Mouse (Mus musculus) CD4-positive, CD25-positive, alpha-beta regulatory T cell, adult 4 months (primary cell): ENCODE measurements around the gene Hhip. TPM values are rescaled to one million over a fixed set of nuclear protein-coding genes. Genes with fewer than 3 reads are reported as not detected.
"Not testable (repeated sequence)": the region's sequence is repeated elsewhere in the genome, so short reads cannot be mapped to it uniquely, and the experiment has no call there.

Experiments
- ATAC-seq: one replicate; pipeline ENCODE4 v1.8.0; 2017
- polyA plus RNA-seq, 2 experiments: library from polyadenylated mRNA; unstranded; fragments of 100-300 nt; shearing (Covaris generic); gene quantifications; one replicate each; pipeline ENCODE4 v1.2.1; 2017

Gene Hhip
- polyA plus RNA-seq, 2 experiments from 2014 or later, result not detected

- no peak for ATAC-seq
Observed at GRCm38 (mm10) chr8:79992121-79992848, 65.5 kb downstream of the Hhip start.

DNA sequence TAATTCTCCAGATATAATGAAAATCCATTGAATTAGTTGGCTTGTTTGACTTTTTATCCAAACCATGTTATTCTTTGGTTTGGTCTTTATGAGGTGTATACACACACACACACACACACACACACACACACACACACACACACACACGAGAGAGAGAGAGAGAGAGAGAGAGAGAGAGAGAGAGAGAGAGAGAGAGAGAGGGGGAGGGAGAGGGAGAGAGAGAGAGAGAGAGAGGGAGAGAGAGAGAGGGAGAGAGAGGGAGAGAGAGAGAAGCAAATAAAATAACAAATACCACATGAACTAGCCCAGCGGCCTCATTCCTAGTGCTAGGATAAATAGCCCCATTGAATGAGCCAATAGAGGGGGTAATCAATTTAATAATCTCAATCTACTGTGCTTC is 66.4 kb downstream of the Hhip start:
- ATAC-seq, result not testable (repeated sequence)

GRCm38 (mm10) chr8:79984946-79985345 is 72.9 kb downstream of the Hhip start:
- no peak for ATAC-seq

DNA sequence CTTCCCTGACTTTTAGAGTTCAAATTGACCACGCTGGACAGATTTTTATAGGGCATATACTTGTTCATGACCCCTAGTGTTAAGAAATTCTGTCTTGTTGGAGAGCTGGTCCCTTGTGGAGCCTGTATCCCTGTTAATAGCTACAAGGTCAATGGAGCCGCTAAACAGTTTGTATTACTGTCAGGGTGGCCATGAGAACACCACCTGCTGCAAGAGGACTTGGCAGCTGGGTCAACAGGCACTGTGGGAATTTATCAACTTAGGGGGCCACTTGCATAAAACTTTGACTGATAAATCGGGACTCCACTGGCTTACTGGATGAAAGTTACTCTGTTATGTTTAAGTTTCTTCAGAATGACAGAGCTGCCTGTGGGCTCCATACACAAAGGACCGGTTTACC is 75.7 kb downstream of the Hhip start:
- ATAC-seq, result no peak

DNA sequence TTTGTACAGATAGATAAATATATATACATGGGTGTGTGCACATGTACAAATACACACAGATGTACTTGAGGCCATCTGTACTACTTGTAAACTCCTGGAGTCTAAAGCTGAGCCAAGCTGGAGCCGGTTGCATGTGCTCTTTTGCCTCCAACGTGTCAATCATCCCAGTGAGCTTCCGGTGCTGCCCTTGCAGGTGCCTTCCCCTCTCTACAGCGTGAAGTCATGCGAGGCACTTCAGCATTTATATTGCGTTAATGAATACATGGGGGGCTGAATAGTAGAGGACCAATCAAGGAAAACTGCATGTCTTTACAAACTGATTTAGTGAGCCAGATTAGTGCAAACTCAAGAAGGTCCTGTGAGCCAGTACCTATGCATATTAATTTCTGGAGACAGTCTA is 91.6 kb downstream of the Hhip start:
- ATAC-seq, result no peak

DNA sequence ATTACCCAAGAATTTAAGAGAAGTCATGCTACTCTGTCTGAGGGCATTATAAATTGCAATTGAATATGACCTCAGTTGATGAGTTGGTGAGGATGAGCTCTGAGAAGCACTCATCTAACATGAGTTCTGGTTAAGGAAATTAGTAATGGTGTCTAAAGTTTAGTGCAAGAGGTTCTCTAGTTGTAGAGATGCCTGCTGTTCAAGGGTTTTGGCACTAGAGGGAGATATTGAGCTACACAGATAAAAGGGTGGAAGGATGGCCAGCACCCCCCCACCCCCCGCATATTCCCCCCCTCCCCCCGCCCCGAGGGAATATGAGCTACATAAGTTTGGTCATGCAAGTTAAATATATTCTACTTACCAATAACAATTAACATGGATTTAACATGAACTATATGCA is 104.9 kb downstream of the Hhip start:
- no peak for ATAC-seq

- no peak for ATAC-seq
Observed at GRCm38 (mm10) chr8:79950376-79950775, 107.4 kb downstream of the Hhip start.

GRCm38 (mm10) chr8:79945501-79946076 is 112.2 kb downstream of the Hhip start:
- ATAC-seq, result no peak

GRCm38 (mm10) chr8:79941070-79941469 is 116.7 kb downstream of the Hhip start:
- ATAC-seq, result no peak

DNA sequence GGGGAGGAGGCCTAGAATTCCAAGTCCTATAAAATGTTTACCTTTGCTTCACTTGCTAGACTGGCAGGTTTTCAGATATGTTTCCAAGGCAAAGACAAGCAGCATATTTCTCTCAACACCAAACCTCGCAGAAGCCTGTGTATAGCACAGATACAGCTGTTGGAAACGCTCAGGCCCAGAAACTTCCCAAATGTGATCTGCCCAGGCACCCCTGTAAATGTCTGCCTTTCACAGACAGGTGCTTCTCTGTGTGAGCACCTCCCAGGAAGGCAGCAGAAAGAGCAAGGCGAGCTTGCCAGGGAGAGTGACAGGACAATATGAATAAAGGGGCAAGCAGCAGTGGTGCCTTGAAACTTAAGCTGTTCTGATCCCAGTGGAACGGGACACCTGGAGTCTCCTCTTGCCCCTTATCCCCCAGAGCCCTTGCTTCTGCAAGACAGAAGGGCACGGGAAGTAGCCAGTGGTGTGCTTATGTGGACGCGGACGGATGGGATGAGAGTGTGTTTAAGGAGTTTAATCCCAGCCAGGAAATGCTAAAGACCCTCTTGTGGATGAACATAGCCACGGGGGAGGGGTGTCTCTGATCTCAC is 120.9 kb downstream of the Hhip start:
- ATAC-seq, result no peak

DNA sequence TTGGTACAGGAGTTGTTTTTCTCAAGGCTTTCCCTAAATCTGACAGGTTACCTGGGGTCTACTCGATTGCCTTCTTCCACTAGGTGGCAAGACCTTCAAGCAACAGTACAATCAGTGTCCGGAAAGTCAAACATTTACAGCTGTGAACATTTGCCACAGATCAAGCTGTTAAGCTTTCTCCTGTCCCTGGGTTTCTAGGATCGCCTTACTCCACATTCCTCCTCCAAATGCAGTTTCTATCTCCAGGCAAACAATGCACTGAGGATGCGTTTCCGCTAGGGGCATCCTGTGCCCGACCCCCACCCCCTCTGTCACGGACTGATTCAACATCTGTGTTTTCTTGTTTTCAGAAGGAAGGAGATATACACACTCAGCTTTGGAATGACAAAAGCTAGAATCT is 122.0 kb downstream of the Hhip start:
- ATAC-seq, result no peak

DNA sequence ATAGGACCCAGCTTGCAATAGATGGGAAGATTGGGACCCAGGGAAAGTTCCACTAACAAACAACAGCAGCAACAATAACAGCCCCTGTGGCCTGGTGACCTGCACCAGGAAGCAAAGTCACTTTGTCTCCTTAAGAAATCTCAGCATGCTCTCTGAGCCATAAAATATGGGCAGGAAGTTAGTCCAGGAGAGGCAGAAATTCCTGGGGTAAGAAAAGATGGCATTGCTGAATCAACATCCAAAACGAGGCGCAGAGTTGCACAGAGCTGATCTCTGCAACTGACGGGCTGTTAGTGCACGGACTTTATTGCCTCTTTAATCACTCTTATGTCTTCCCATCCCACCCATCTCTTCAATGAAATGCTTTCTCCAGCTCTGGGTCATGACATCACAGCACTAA is 128.6 kb downstream of the Hhip start:
- ATAC-seq, result no peak

DNA sequence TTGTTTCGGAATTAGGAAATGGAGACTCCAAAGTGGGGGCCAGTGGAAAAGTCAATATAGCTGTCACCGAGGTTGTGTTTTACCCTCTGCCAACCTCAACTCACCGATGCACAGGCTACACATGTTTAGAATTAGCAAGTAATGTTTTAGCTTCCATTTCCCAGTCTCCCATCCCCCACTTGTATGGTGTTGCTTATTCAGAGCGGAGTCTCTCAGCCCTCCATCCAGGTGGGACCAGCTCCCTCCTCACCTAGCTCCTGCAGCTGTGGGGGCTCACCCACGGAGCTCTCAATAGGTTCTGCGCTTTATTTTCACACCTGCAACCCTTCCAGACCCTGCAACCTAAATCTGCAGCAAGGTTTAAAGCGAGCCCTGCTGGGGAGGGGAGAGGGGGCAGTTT is 140.6 kb downstream of the Hhip start:
- ATAC-seq, result no peak
